Mouse (Mus musculus): ENCODE measurements around the gene Scd1. TPM values are rescaled to one million over a fixed set of nuclear protein-coding genes. Genes with fewer than 3 reads are reported as not detected.

Gene Scd1
- polyA plus RNA-seq, 1 experiment from 2014 or later, result 4.4 TPM

DNA sequence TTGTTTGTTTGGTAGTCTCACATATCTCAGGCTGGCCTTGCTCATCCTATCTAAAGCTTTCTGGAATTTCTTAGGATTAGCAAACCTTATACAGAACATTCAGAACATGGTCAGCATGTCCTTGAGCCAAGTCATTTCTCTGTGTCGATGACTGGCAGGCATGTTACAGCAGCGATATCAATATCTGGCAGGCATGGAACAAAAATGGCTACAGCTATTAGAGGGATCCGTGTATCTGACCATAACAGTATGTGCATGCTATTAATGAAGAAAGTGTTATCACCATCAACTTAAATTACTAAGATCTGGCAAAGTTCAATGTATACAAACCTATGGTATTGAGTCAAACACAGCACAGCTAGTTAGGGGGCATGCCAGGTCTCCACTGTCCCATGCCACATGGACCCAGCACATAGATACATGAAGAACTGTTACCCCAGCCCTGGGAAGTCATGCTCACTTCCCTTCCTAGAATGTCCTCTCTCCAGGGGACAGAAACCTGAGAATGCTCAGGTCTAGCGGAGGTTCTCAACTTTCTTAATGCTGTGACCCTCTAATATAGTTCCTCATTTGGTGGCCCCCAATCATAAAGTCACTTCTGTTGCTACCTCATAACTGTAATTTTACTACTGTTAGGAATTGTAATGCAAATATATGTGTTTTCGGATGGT, 15.2 kb downstream of the Scd1 start:
- Histone ChIP-seq H3K9ac (ENCODE audit: low read length) (no peak overlapping the region), H3K4me3 (ENCODE audit: low read depth, low read length) (no peak overlapping the region), H3K4me1 (replicated peaks; ENCODE audit: control insufficient read depth, insufficient read depth, low read length) (peaks cover 11% of the 10 kb centered on the region; the same call in 1 of the 2 replicates), H3K4me2 (ENCODE audit: low read length) (no peak overlapping the region), H3K9me3 (ENCODE audit: control insufficient read depth, low read length) (no peaks in the 10 kb centered on the region), H3K27ac (ENCODE audit: low read depth) (no peak overlapping the region), H3K36me3 (ENCODE audit: control insufficient read depth, insufficient read depth, low read length) (no peaks in the 10 kb centered on the region), H3K27me3 (replicated peaks; ENCODE audit: control insufficient read depth, insufficient read depth, low read length) (no peaks in the 10 kb centered on the region)
- no peak for DNase-seq (ENCODE audit: low spot score)
- 88% methylated on average over 5 of the region's 5 CpGs for WGBS
- ATAC-seq (replicated peaks; ENCODE audit: low FRiP score, low TSS enrichment, low read depth), result no peak

- WGBS, result 96% methylated on average over 4 of the region's 4 CpGs
- Histone ChIP-seq H3K9me3 (ENCODE audit: control insufficient read depth, low read length) (no peaks in the 10 kb centered on the region), H3K4me1 (replicated peaks; ENCODE audit: control insufficient read depth, insufficient read depth, low read length) (peaks cover 11% of the 10 kb centered on the region; the same call in 1 of the 2 replicates), H3K4me2 (ENCODE audit: low read length) (no peak overlapping the region), H3K27me3 (replicated peaks; ENCODE audit: control insufficient read depth, insufficient read depth, low read length) (no peaks in the 10 kb centered on the region), H3K36me3 (ENCODE audit: control insufficient read depth, insufficient read depth, low read length) (no peaks in the 10 kb centered on the region), H3K27ac (ENCODE audit: low read depth) (no peak overlapping the region), H3K4me3 (ENCODE audit: low read depth, low read length) (no peak overlapping the region), H3K9ac (ENCODE audit: low read length) (no peak overlapping the region)
- ATAC-seq (replicated peaks; ENCODE audit: low FRiP score, low TSS enrichment, low read depth) (no peak), DNase-seq (ENCODE audit: low spot score) (no peak)
These were observed 15.8 kb downstream of the Scd1 start for GRCm38 (mm10) chr19:44391856-44392255.

GRCm38 (mm10) chr19:44389507-44389906, 18.2 kb downstream of the Scd1 start:
- Histone ChIP-seq H3K9ac (ENCODE audit: low read length) (no peak overlapping the region), H3K4me3 (ENCODE audit: low read depth, low read length) (no peak overlapping the region), H3K4me2 (ENCODE audit: low read length) (no peak overlapping the region), H3K27me3 (replicated peaks; ENCODE audit: control insufficient read depth, insufficient read depth, low read length) (no peaks in the 10 kb centered on the region), H3K9me3 (ENCODE audit: control insufficient read depth, low read length) (no peaks in the 10 kb centered on the region), H3K36me3 (ENCODE audit: control insufficient read depth, insufficient read depth, low read length) (no peaks in the 10 kb centered on the region), H3K27ac (ENCODE audit: low read depth) (no peak overlapping the region), H3K4me1 (replicated peaks; ENCODE audit: control insufficient read depth, insufficient read depth, low read length) (peaks cover 11% of the 10 kb centered on the region; the same call in 1 of the 2 replicates)
- 32% methylated on average over 1 of the region's 1 CpGs for WGBS
- DNase-seq (ENCODE audit: low spot score) (no peak), ATAC-seq (replicated peaks; ENCODE audit: low FRiP score, low TSS enrichment, low read depth) (no peak)

DNA sequence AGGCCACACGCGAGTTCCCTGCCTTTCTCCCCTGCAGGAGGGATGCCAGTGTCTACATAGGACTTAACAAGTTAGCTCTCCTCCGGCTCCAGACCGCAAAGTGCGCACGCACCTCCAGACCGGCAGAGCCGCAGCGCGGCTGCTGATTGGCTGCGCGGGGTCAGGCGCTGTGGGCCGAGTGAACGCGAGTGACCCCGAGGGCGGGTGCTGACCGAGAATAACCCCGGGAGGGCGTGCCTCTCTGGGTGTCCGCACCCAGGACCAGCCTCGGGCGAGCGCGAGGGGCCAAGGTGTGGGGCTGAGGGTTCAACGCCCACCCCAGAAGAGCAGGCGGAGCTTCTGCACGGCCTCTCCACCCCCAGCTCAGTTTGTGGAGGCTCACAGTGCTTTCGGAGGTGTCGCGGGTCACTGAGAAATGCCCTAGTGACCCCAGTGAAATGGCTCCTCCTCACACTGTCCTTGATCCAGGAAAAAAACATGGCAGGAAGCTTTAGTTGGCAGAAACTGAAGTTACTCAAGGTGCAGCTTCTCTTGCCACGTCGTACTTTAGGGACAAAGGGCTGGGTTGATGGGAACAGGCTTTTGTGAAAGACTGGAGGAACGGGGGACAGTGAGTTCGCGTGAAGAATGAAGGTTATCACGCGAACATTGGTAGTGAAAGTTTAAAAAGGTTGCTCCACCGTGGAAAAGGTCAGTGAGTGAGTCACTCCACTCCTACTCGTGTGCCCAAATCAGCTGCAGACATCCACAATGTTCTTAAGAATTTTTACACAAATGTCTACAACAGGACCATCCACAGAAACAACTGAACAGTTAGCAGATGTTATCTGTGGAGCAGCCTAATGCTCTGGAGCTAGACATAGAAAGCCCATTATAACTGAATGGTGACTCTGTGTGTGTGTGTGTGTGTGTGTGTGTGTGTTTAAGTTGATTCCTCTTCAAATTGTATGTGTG, 18.9 kb downstream of the Scd1 start:
- 2% methylated on average over 41 of the region's 41 CpGs for WGBS
- ATAC-seq (replicated peaks; ENCODE audit: low FRiP score, low TSS enrichment, low read depth) (peak; percentile 98), DNase-seq (ENCODE audit: low spot score) (peak; percentile 94)
- Histone ChIP-seq H3K9ac (ENCODE audit: low read length) (peak overlapping the region; percentile 56), H3K4me2 (ENCODE audit: low read length) (peak overlapping the region; percentile 67), H3K9me3 (ENCODE audit: control insufficient read depth, low read length) (no peaks in the 10 kb centered on the region), H3K27ac (ENCODE audit: low read depth) (peak overlapping the region; percentile 84), H3K4me1 (replicated peaks; ENCODE audit: control insufficient read depth, insufficient read depth, low read length) (peaks cover 11% of the 10 kb centered on the region; the same call in 1 of the 2 replicates), H3K36me3 (ENCODE audit: control insufficient read depth, insufficient read depth, low read length) (no peaks in the 10 kb centered on the region), H3K4me3 (ENCODE audit: low read depth, low read length) (peak overlapping the region; percentile 51), H3K27me3 (replicated peaks; ENCODE audit: control insufficient read depth, insufficient read depth, low read length) (no peaks in the 10 kb centered on the region)

- Histone ChIP-seq H3K4me3 (ENCODE audit: low read depth, low read length) (peak overlapping the region; percentile 51), H3K4me1 (replicated peaks; ENCODE audit: control insufficient read depth, insufficient read depth, low read length) (peaks cover 11% of the 10 kb centered on the region; the same call in 1 of the 2 replicates), H3K27me3 (replicated peaks; ENCODE audit: control insufficient read depth, insufficient read depth, low read length) (no peaks in the 10 kb centered on the region), H3K9ac (ENCODE audit: low read length) (peak overlapping the region; percentile 56), H3K9me3 (ENCODE audit: control insufficient read depth, low read length) (no peaks in the 10 kb centered on the region), H3K27ac (ENCODE audit: low read depth) (peak overlapping the region; percentile 84), H3K4me2 (ENCODE audit: low read length) (peak overlapping the region; percentile 67), H3K36me3 (ENCODE audit: control insufficient read depth, insufficient read depth, low read length) (no peaks in the 10 kb centered on the region)
- ATAC-seq (replicated peaks; ENCODE audit: low FRiP score, low TSS enrichment, low read depth) (0 out of 2 replicates have a peak, but pooled peaks have one; percentile 7), DNase-seq (ENCODE audit: low spot score) (no peak)
- 22% methylated on average over 19 of the region's 19 CpGs for WGBS
These were observed 19.8 kb downstream of the Scd1 start for GRCm38 (mm10) chr19:44387746-44388474.

DNA sequence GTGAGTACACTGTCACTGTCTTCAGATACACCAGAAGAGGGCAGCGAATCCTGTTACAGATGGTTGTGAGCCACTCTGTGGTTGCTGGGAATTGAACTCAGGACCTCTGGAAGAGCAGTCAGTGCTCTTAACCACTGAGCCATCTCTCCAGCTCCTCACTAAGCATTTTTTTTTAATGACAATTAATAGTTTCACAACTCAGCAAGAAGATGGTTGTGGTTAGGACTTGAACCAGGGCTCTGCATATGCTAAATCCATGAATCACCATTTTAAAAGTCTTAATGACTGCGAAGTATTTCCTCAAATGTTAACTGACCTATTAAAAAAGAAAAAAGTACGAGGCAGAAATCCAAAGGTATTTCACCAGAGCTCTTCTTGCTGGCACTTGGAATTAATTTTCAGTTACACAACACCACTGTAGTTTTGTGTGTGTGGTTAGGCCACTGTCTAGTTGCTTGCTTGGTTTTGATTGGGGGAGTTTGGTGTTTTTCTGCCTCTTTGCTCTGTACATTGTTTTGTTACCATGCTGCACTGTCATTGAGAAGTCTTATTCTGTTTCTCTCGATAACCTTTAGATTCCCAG, 20.5 kb downstream of the Scd1 start:
- no peak for DNase-seq (ENCODE audit: low spot score)
- no peaks in the 10 kb centered on the region for H3K9me3 ChIP-seq (ENCODE audit: control insufficient read depth, low read length)
- peaks cover 11% of the 10 kb centered on the region; the same call in 1 of the 2 replicates for H3K4me1 ChIP-seq (replicated peaks; ENCODE audit: control insufficient read depth, insufficient read depth, low read length)
- no peaks in the 10 kb centered on the region for H3K27me3 ChIP-seq (replicated peaks; ENCODE audit: control insufficient read depth, insufficient read depth, low read length)
- H3K27ac ChIP-seq (ENCODE audit: low read depth), result no peak overlapping the region
- 86% methylated on average over 4 of the region's 4 CpGs for WGBS
- no peak for ATAC-seq (replicated peaks; ENCODE audit: low FRiP score, low TSS enrichment, low read depth)
- H3K4me3 ChIP-seq (ENCODE audit: low read depth, low read length), result no peak overlapping the region
- no peak overlapping the region for H3K9ac ChIP-seq (ENCODE audit: low read length)
- no peak overlapping the region for H3K4me2 ChIP-seq (ENCODE audit: low read length)
- H3K36me3 ChIP-seq (ENCODE audit: control insufficient read depth, insufficient read depth, low read length), result no peaks in the 10 kb centered on the region

DNA sequence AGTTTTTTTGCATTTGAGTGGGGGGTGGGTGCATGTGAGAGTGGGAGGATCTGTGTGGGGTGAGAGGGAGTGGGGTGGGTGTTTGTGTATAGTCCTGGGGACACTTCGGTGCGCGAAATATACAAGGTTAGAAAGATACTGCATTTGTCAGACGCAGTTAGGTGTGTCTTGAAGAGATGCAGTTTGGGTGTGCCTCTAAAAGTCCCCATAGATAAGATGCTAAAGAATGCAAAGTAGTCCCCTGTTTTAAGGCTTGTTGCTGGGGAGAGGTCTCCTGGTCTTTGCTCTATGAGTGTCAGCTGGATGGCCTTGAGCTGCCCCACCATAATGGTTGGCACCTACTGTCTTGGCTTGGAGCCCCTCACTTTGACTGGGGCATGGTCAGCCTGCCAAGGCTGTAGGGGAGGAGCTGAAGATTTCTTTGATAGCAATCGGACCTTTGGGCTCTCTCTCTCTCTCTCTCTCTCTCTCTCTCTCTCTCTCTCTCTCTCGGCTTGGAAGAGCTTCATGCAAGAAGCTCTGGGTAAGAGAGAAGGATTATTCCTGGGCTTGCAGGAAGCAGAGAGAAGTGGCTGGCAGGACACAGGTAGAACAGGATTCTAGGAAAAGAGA, 21.7 kb downstream of the Scd1 start:
- Histone ChIP-seq H3K36me3 (ENCODE audit: control insufficient read depth, insufficient read depth, low read length) (no peaks in the 10 kb centered on the region), H3K9me3 (ENCODE audit: control insufficient read depth, low read length) (no peaks in the 10 kb centered on the region), H3K27me3 (replicated peaks; ENCODE audit: control insufficient read depth, insufficient read depth, low read length) (no peaks in the 10 kb centered on the region), H3K9ac (ENCODE audit: low read length) (no peak overlapping the region), H3K4me1 (replicated peaks; ENCODE audit: control insufficient read depth, insufficient read depth, low read length) (peaks cover 11% of the 10 kb centered on the region; the same call in 1 of the 2 replicates), H3K4me3 (ENCODE audit: low read depth, low read length) (no peak overlapping the region), H3K4me2 (ENCODE audit: low read length) (no peak overlapping the region), H3K27ac (ENCODE audit: low read depth) (no peak overlapping the region)
- ATAC-seq (replicated peaks; ENCODE audit: low FRiP score, low TSS enrichment, low read depth) (no peak), DNase-seq (ENCODE audit: low spot score) (no peak)
- 77% methylated on average over 6 of the region's 6 CpGs for WGBS
